Mouse (Mus musculus): ENCODE data around the gene Clec12a. TPM values are rescaled to one million over a fixed set of nuclear protein-coding genes. Genes with fewer than 3 reads are reported as not detected.

The Clec12a gene
- not detected for polyA plus RNA-seq (2012; fragmentation: generic; extraction: Trizol)

DNA sequence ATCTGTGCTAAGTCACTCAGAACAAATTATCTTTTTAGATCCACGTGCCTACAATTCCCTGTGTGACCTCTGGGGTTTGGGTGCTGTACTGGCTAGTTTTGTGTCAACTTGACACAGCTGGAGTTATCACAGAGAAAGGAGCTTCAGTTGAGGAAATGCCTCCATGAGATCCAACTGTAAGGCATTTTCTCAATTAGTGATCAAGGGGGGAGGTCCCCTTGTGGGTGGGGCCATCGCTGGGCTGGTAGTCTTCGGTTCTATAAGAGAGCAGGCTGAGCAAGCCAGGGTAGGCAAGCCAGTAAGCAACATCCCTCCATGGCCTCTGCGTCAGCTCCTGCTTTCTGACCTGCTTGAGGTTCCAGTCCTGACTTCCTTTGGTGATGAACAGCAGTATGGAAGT is at the start of gene Clec12a:
Gene Clec12a, plus strand, starts transcription at position 301 of the 400 bp plus-strand sequence.

DNA sequence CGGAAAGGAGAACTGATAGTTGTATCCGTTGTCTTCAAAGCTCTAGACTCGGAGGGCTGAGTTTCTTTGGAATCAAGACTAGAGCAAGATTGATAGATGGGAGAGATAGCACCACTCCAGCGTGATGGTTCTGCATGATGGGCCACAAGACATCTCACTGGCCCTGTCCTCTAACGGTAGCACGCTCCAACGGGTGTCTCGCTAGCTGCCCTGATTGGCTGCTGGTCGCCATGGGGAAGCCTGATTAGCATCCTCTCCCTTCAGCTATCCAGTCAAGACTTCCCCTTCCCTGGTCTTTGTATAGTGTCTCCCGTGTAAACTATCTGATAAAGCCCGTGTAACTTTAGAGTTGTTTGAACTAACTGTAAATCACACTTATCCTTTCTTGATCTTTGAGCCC is 10.9 kb upstream of the Clec12a start, which contains the start of gene 4922502D21Rik:
Gene 4922502D21Rik, minus strand, starts transcription at position 187 of the 400 bp plus-strand sequence.

GRCm38 (mm10) chr6:129385774-129386173 is 43.3 kb downstream of the Clec12a start, which contains the start of gene Clec12b:
Clec12b (minus strand) TSS chr6:129385874.

DNA sequence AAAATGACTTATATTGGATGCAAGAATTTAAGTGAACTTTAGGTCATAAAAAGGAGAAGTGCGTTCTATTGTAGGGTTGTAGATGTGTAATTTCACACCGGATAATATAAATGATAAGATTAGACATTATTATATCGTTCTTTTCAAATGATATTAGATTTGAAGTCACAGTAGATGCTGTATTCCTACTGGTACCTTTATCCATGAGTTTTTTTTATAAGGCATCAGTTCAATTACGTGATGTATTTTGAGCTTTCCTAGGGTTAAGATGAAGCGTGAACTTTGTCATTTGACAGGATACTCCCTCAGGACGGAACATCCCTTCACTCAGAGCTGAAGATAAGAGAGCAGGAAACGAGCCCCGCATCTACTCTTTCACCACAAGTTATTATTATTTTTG is 54.5 kb downstream of the Clec12a start, which contains the start of gene Clec1b:
Gene Clec1b, plus strand, starts transcription at position 301 of the 400 bp plus-strand sequence.

GRCm38 (mm10) chr6:129408562-129408961 is 66.1 kb downstream of the Clec12a start, which contains the start of gene Clec9a:
Clec9a (plus strand) TSS chr6:129408862.

Other genes with a start within 250 kb of the Clec12a start
- gene Clec2e, start 241.8 kb upstream of the Clec12a start, polyA plus RNA-seq (2012; fragmentation: generic; extraction: Trizol): under 1 TPM in 1 of 2 experiments, not detected in 1; 0.02 TPM
- gene Clec2d, start 162.1 kb upstream of the Clec12a start, polyA plus RNA-seq (2012; fragmentation: generic; extraction: Trizol): 10 to 100 TPM in 1 of 2 experiments, 1 to 10 TPM in 1; 3.4 to 75.5 TPM
- gene Cd69, start 67.3 kb upstream of the Clec12a start, polyA plus RNA-seq (2012; fragmentation: generic; extraction: Trizol): not detected
- gene 4922502D21Rik, start 10.9 kb upstream of the Clec12a start, polyA plus RNA-seq (2012; fragmentation: generic; extraction: Trizol): not detected
- not detected for gene Clec12b, start 43.2 kb downstream of the Clec12a start, polyA plus RNA-seq (2012; fragmentation: generic; extraction: Trizol)
- gene Clec1b, start 54.6 kb downstream of the Clec12a start, polyA plus RNA-seq (2012; fragmentation: generic; extraction: Trizol): not detected
- gene Clec9a, start 66.2 kb downstream of the Clec12a start, polyA plus RNA-seq (2012; fragmentation: generic; extraction: Trizol): not detected
- under 1 TPM in 1 of 2 experiments, not detected in 1; 0.02 TPM for gene Clec1a, start 109.3 kb downstream of the Clec12a start, polyA plus RNA-seq (2012; fragmentation: generic; extraction: Trizol)
- gene Olr1, start 164.5 kb downstream of the Clec12a start, polyA plus RNA-seq (2012; fragmentation: generic; extraction: Trizol): not detected
- gene Tmem52b, start 169.9 kb downstream of the Clec12a start, polyA plus RNA-seq (2012; fragmentation: generic; extraction: Trizol): not detected
- 100 to 1,000 TPM in 1 of 2 experiments, 10 to 100 TPM in 1; 28.5 to 108 TPM for gene Gabarapl1, start 190.5 kb downstream of the Clec12a start, polyA plus RNA-seq (2012; fragmentation: generic; extraction: Trizol)
- gene Klre1, start 235.2 kb downstream of the Clec12a start, polyA plus RNA-seq (2012; fragmentation: generic; extraction: Trizol): not detected
- not detected for gene Klrd1, start 249.1 kb downstream of the Clec12a start, polyA plus RNA-seq (2012; fragmentation: generic; extraction: Trizol)

Data from C3H10T1/2 (cell line).